Mouse (Mus musculus) thymus, postnatal 36 days (tissue): Measurements from ENCODE around the gene Dgcr6.

Source experiments
- DNase-seq, 2 experiments: peaks; one replicate each; pipeline ENCODE4 v3.0.0; 2022; ENCODE audit warnings: mixed read lengths in 2 of 2

The Dgcr6 gene

GRCm38 (mm10) chr16:18119031-18119730 is 66.5 kb downstream of the Dgcr6 start:
- peak; percentile 67 to 74 for DNase-seq
